Mouse (Mus musculus): ENCODE results near the gene 1700003F12Rik. TPM values are rescaled to one million over a fixed set of nuclear protein-coding genes. Genes with fewer than 3 reads are reported as not detected.

1700003F12Rik gene
- polyA plus RNA-seq, 1 experiment from 2014 or later: 1.8 TPM

DNA sequence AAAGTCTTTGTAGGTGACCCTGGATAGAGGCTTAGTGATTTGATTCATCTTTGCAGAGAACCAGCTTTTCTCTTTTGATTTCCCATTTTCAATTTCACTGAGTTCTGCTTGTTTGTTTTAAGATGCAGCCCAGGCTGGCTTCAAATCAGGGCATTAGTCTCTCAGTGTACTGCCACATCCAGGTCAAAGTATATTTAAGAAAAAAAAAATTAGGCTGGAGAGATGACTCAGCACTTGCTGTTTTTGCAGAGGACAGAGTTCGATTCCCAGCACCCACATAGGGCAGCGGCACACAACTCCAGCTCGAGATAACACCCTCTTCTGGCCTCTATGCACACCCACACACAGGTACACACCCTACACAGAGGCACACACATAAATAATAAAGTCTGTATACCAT is 44.4 kb downstream of the 1700003F12Rik start:
- WGBS (ENCODE audit: insufficient replicate concordance): 63% methylated on average over 3 of the region's 3 CpGs
- no peak overlapping the region for H3K9ac ChIP-seq (ENCODE audit: low read depth, low read length)
- H3K4me1 ChIP-seq (ENCODE audit: control insufficient read depth, low read depth, low read length): no peaks in the 10 kb centered on the region
- no peaks in the 10 kb centered on the region for H3K27me3 ChIP-seq (ENCODE audit: control insufficient read depth, insufficient read depth, low read depth, low read length)
- no peak for ATAC-seq (ENCODE audit: low read depth)
- no peaks in the 10 kb centered on the region for H3K9me3 ChIP-seq (replicated peaks; ENCODE audit: control insufficient read depth, low read length)
- no peak overlapping the region for H3K27ac ChIP-seq (ENCODE audit: low read length)
- peaks cover 36% of the 10 kb centered on the region for H3K36me3 ChIP-seq (ENCODE audit: control insufficient read depth, insufficient read depth)
- no peak overlapping the region for H3K4me3 ChIP-seq (ENCODE audit: low read depth, low read length)
- H3K4me2 ChIP-seq (ENCODE audit: low read depth, low read length): no peak overlapping the region

DNA sequence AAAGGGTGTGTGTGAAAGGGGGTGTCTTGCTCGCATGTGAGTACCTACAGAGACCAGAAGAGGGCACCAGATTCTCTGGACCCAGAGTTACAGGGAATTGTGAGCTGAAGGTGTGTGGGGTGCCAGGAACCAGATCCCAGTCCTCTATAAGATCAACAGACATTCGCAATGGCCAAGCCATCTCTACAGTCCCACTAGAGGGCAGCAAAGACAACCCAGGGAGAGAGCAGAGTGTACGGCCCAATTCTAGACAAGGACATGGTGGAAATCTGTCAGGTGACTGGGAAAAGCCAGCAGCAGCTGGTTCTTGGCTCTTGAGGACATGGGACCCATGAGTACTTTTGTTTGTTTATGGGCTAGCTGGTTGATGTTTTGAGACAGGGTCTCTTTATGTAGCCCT is 46.1 kb downstream of the 1700003F12Rik start:
- Histone ChIP-seq H3K9me3 (replicated peaks; ENCODE audit: control insufficient read depth, low read length) (no peaks in the 10 kb centered on the region), H3K4me2 (ENCODE audit: low read depth, low read length) (no peak overlapping the region), H3K4me3 (ENCODE audit: low read depth, low read length) (no peak overlapping the region), H3K9ac (ENCODE audit: low read depth, low read length) (no peak overlapping the region), H3K4me1 (ENCODE audit: control insufficient read depth, low read depth, low read length) (no peaks in the 10 kb centered on the region; the same call in none of the 2 replicates), H3K27ac (ENCODE audit: low read length) (no peak overlapping the region), H3K36me3 (ENCODE audit: control insufficient read depth, insufficient read depth) (peaks cover 24% of the 10 kb centered on the region), H3K27me3 (ENCODE audit: control insufficient read depth, insufficient read depth, low read depth, low read length) (no peaks in the 10 kb centered on the region)
- peak; percentile 37; the same call in 1 of the 2 replicates for ATAC-seq (ENCODE audit: low read depth)
- 78% methylated on average over 3 of the region's 3 CpGs for WGBS (ENCODE audit: insufficient replicate concordance)

DNA sequence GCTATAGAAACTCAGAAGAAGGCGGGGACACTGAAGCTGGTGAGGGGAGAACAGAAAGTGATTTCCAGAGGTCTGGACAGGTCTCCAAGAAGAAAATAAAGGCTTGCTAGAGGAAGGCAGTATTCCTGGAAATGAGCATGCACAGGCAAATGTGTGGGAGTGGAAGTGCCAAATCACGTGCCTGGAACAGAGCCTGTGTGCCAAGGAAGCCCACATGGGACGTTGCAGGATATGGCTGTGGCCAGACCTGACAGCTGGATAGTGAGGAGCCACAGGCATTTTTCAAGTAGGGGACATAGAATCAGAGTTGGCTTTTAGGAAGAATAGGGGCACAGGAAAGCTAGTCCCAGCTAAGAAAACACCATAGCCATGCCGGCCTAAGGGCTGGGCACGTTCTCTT is 48.9 kb downstream of the 1700003F12Rik start:
- Histone ChIP-seq H3K27ac (ENCODE audit: low read length) (no peak overlapping the region), H3K4me2 (ENCODE audit: low read depth, low read length) (no peak overlapping the region), H3K9ac (ENCODE audit: low read depth, low read length) (no peak overlapping the region), H3K9me3 (replicated peaks; ENCODE audit: control insufficient read depth, low read length) (no peaks in the 10 kb centered on the region), H3K4me3 (ENCODE audit: low read depth, low read length) (no peak overlapping the region), H3K36me3 (ENCODE audit: control insufficient read depth, insufficient read depth) (peaks cover 22% of the 10 kb centered on the region), H3K4me1 (ENCODE audit: control insufficient read depth, low read depth, low read length) (peaks cover 2% of the 10 kb centered on the region), H3K27me3 (ENCODE audit: control insufficient read depth, insufficient read depth, low read depth, low read length) (no peaks in the 10 kb centered on the region)
- 73% methylated on average over 5 of the region's 5 CpGs for WGBS (ENCODE audit: insufficient replicate concordance)
- no peak for ATAC-seq (ENCODE audit: low read depth)

DNA sequence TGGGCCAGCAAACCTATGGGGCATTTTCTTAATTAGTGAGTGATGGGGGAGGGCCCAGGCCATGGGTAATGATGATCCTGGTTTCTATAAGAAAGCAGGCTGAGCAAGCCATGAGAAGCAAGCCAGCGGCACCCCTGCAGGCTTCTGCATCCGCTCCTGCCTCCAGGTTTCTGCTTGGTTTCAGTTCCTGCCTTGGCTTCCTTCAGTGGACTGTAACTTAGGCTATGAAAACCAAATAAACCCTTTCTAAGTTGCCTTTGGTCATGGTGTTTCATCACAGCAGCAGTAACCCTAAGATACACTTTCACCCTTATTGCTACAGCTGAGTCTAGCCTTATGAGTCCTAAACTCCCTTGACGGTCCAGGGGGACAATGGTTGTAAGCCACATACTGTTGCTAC is 50.5 kb downstream of the 1700003F12Rik start:
- Histone ChIP-seq H3K27me3 (ENCODE audit: control insufficient read depth, insufficient read depth, low read depth, low read length) (no peaks in the 10 kb centered on the region), H3K27ac (ENCODE audit: low read length) (no peak overlapping the region), H3K4me3 (ENCODE audit: low read depth, low read length) (no peak overlapping the region), H3K4me1 (ENCODE audit: control insufficient read depth, low read depth, low read length) (peaks cover 3% of the 10 kb centered on the region), H3K36me3 (ENCODE audit: control insufficient read depth, insufficient read depth) (peaks cover 20% of the 10 kb centered on the region), H3K4me2 (ENCODE audit: low read depth, low read length) (no peak overlapping the region), H3K9me3 (replicated peaks; ENCODE audit: control insufficient read depth, low read length) (no peaks in the 10 kb centered on the region), H3K9ac (ENCODE audit: low read depth, low read length) (no peak overlapping the region)
- ATAC-seq (ENCODE audit: low read depth): no peak
- 78% methylated on average over 3 of the region's 3 CpGs for WGBS (ENCODE audit: insufficient replicate concordance)

Other genes with a start within 250 kb of the 1700003F12Rik start
- not detected in 2 replicates for gene Bpifb9b, start 239.9 kb upstream of the 1700003F12Rik start, polyA plus RNA-seq (2015; fragmentation: Nextera tagmentation; extraction: Ambion mirVana)
- 13.3 and 14.9 TPM in 2 replicates for gene Cdk5rap1, start 174.1 kb upstream of the 1700003F12Rik start, polyA plus RNA-seq (2015; fragmentation: Nextera tagmentation; extraction: Ambion mirVana)
- 3.1 and 3.4 TPM in 2 replicates for gene Snta1, start 139.0 kb upstream of the 1700003F12Rik start, polyA plus RNA-seq (2015; fragmentation: Nextera tagmentation; extraction: Ambion mirVana)
- 8.2 TPM in 2 replicates for gene Cbfa2t2, start 110.6 kb upstream of the 1700003F12Rik start, polyA plus RNA-seq (2015; fragmentation: Nextera tagmentation; extraction: Ambion mirVana)
- 0.08 TPM in 1 of 2 replicates, not detected in the other for gene Actl10, start 4.7 kb downstream of the 1700003F12Rik start, polyA plus RNA-seq (2015; fragmentation: Nextera tagmentation; extraction: Ambion mirVana)
- gene Necab3, start 11.8 kb downstream of the 1700003F12Rik start, polyA plus RNA-seq (2015; fragmentation: Nextera tagmentation; extraction: Ambion mirVana): 0.44 and 0.73 TPM in 2 replicates
- 9.8 and 14.5 TPM in 2 replicates for gene E2f1, start 22.8 kb downstream of the 1700003F12Rik start, polyA plus RNA-seq (2015; fragmentation: Nextera tagmentation; extraction: Ambion mirVana)
- gene Pxmp4, start 56.6 kb downstream of the 1700003F12Rik start, polyA plus RNA-seq (2015; fragmentation: Nextera tagmentation; extraction: Ambion mirVana): 43.0 and 44.9 TPM in 2 replicates
- 1.7 and 2.3 TPM in 2 replicates for gene Zfp341, start 66.2 kb downstream of the 1700003F12Rik start, polyA plus RNA-seq (2015; fragmentation: Nextera tagmentation; extraction: Ambion mirVana)
- gene 4930519P11Rik, start 66.4 kb downstream of the 1700003F12Rik start, polyA plus RNA-seq (2015; fragmentation: Nextera tagmentation; extraction: Ambion mirVana): 0.19 and 0.20 TPM in 2 replicates
- gene Chmp4b, start 104.6 kb downstream of the 1700003F12Rik start, polyA plus RNA-seq (2015; fragmentation: Nextera tagmentation; extraction: Ambion mirVana): 9.9 and 10.3 TPM in 2 replicates
- not detected in 2 replicates for gene Gm14214, start 222.9 kb downstream of the 1700003F12Rik start, polyA plus RNA-seq (2015; fragmentation: Nextera tagmentation; extraction: Ambion mirVana)
- gene Raly, start 244.0 kb downstream of the 1700003F12Rik start, polyA plus RNA-seq (2015; fragmentation: Nextera tagmentation; extraction: Ambion mirVana): 21.8 and 23.0 TPM in 2 replicates
- not detected in 2 replicates for gene a, start 244.3 kb downstream of the 1700003F12Rik start, polyA plus RNA-seq (2015; fragmentation: Nextera tagmentation; extraction: Ambion mirVana)